Mouse (Mus musculus) liver, embryonic 14.5 days (tissue): ENCODE measurements around the gene Crim1. TPM values are rescaled to one million over a fixed set of nuclear protein-coding genes. Genes with fewer than 3 reads are reported as not detected.

Experiments used
- ATAC-seq: fragments of 200-750 bp; cut with Nextera tagmentation; 2 replicates; pipeline ENCODE4 v1.8.0; 2017; ENCODE audit warnings: moderate number of reproducible peaks, mild to moderate bottlenecking, moderate library complexity; ENCODE audit not compliant: insufficient read depth
- DNase-seq, 3 experiments: peaks; one replicate each; pipeline ENCODE4 v3.0.0-alpha.2; 2012 to 2013; ENCODE audit warnings: low read depth in 3 of 3, low spot score in 3 of 3
- H3K27ac ChIP-seq: fragments of 300-500 bp; sonication (generic); 2 replicates; pipeline ENCODE4 v1.5.1; 2014; ENCODE audit warnings: moderate library complexity, mild to moderate bottlenecking, control low read depth, inconsistent platforms
- H3K27me3 ChIP-seq: fragments of 300-500 bp; sonication (generic); 2 replicates; pipeline ENCODE4 v1.6.1; 2014; ENCODE audit warnings: mild to moderate bottlenecking, low read length, moderate library complexity; ENCODE audit not compliant: control insufficient read depth, insufficient read depth
- H3K36me3 ChIP-seq: fragments of 300-500 bp; sonication (generic); replicated peaks from 2 replicates; pipeline ENCODE4 v1.6.1; 2014; ENCODE audit warnings: low read depth; ENCODE audit not compliant: control insufficient read depth, insufficient read depth
- H3K4me1 ChIP-seq, 2 experiments: fragments of 200-500 bp in 1 of 2; fragments of 300-500 bp in 1 of 2; sonication (generic) in 1 of 2; replicated peaks; 2 replicates each; pipeline ENCODE4 v1.6.1; 2012 to 2014; ENCODE audit warnings: antibody characterized with exemption in 1 of 2, inconsistent platforms in 1 of 2, low read length in 1 of 2; ENCODE audit not compliant: control insufficient read depth in 2 of 2, insufficient read depth in 2 of 2
- H3K4me2 ChIP-seq: fragments of 300-500 bp; sonication (generic); 2 replicates; pipeline ENCODE4 v1.6.1; 2014; ENCODE audit warnings: low read depth, mild to moderate bottlenecking, control low read depth, moderate library complexity
- H3K4me3 ChIP-seq, 2 experiments: fragments of 200-500 bp in 1 of 2; fragments of 300-500 bp in 1 of 2; sonication (generic) in 1 of 2; 2 replicates each; pipeline ENCODE4 v1.5.1; 2012 to 2014; ENCODE audit warnings: low read depth in 2 of 2, low read length in 2 of 2, mild to moderate bottlenecking in 2 of 2, control low read depth in 1 of 2, inconsistent platforms in 1 of 2, moderate library complexity in 1 of 2; ENCODE audit not compliant: insufficient read depth in 1 of 2
- H3K9ac ChIP-seq: fragments of 300-500 bp; sonication (generic); replicated peaks from 2 replicates; pipeline ENCODE4 v1.6.1; 2014; ENCODE audit warnings: mild to moderate bottlenecking, control low read depth, moderate library complexity
- H3K9me3 ChIP-seq: fragments of 300-500 bp; sonication (generic); 2 replicates; pipeline ENCODE4 v1.6.1; 2016; ENCODE audit warnings: low read length, mixed read lengths; ENCODE audit not compliant: control insufficient read depth
- CTCF ChIP-seq: IDR thresholded peaks from 2 replicates; pipeline ENCODE4 v1.5.1; 2016; ENCODE audit warnings: antibody characterized with exemption, low read depth, control low read depth
- EP300 ChIP-seq: IDR thresholded peaks from 2 replicates; pipeline ENCODE4 v1.6.1; 2016; ENCODE audit warnings: antibody characterized with exemption, low read depth
- WGBS: fragments of 180-500 bp; shearing (Covaris S2); extraction: QIAGEN DNeasy Blood & Tissue Kit; methylation state at CpG from one replicate; pipeline ENCODE4 v1.1.7; 2014; ENCODE audit not compliant: insufficient replicate concordance; 5-methylcytosine and 5-hydroxymethylcytosine counted together
- polyA plus RNA-seq, 2 experiments: library from polyadenylated mRNA; depleted of rRNA in 1 of 2; stranded (reverse) in 1 of 2; unstranded in 1 of 2; fragments of >200 nt; fragmentation: Nextera tagmentation in 1 of 2; extraction: Ambion mirVana in 1 of 2; gene quantifications; 2 replicates each; pipeline versions ENCODE4 v1.2.1 to v1.2.3; 2012 to 2014

The Crim1 gene
- polyA plus RNA-seq, 2 experiments = 0.74 to 0.95 TPM

- Histone ChIP-seq H3K9ac (no peak overlapping the region), H3K4me3 (no peak overlapping the region), H3K27me3 (no peaks in the 10 kb centered on the region), H3K4me2 (no peak overlapping the region), H3K27ac (no peak overlapping the region), H3K36me3 (no peaks in the 10 kb centered on the region), H3K9me3 (no peaks in the 10 kb centered on the region), H3K4me1 (no peaks in the 10 kb centered on the region; a peak in 1 of 4 replicates)
- no peak for TF ChIP-seq EP300
- no peak for TF ChIP-seq CTCF
- ATAC-seq (no peak), DNase-seq (no peak)
- 55% methylated on average over 3 of the region's 3 CpGs for WGBS
Observed at GRCm38 (mm10) chr17:78216526-78216925, 16.5 kb downstream of the Crim1 start.

- Histone ChIP-seq H3K9me3 (no peaks in the 10 kb centered on the region), H3K4me3 (no peak overlapping the region), H3K4me1 (peaks cover 0 to 2% of the 10 kb centered on the region in 2 experiments; a peak in 1 of 4 replicates), H3K9ac (no peak overlapping the region), H3K4me2 (no peak overlapping the region), H3K36me3 (no peaks in the 10 kb centered on the region), H3K27me3 (no peaks in the 10 kb centered on the region), H3K27ac (no peak overlapping the region)
- no peak for DNase-seq
- TF ChIP-seq CTCF = no peak
- no peak for TF ChIP-seq EP300
- 58% methylated on average over 6 of the region's 6 CpGs for WGBS
- ATAC-seq = no peak
Observed at GRCm38 (mm10) chr17:78217406-78217805, 17.4 kb downstream of the Crim1 start.

GRCm38 (mm10) chr17:78218506-78219232, 18.6 kb downstream of the Crim1 start:
- no peak overlapping the region for H3K4me2 ChIP-seq

GRCm38 (mm10) chr17:78221007-78221642, 21.1 kb downstream of the Crim1 start:
- no peak for ATAC-seq
- no peak overlapping the region for H3K27ac ChIP-seq
- 61% methylated on average over 8 of the region's 8 CpGs for WGBS

More at GRCm38 (mm10) chr17:78218506-78219232, 18.6 kb downstream of the Crim1 start:
- Histone ChIP-seq H3K36me3 (no peaks in the 10 kb centered on the region), H3K9me3 (no peaks in the 10 kb centered on the region), H3K9ac (no peak overlapping the region), H3K4me3 (no peak overlapping the region), H3K27ac (no peak overlapping the region), H3K27me3 (no peaks in the 10 kb centered on the region), H3K4me1 (peaks cover 0 to 2% of the 10 kb centered on the region in 2 experiments; a peak in 1 of 4 replicates)
- no peak for DNase-seq
- no peak for ATAC-seq
- TF ChIP-seq EP300 (no peak), CTCF (no peak)
- 51% methylated on average over 10 of the region's 10 CpGs for WGBS

GRCm38 (mm10) chr17:78221860-78222259, 21.8 kb downstream of the Crim1 start:
- Histone ChIP-seq H3K4me1 (peaks cover 0 to 2% of the 10 kb centered on the region in 2 experiments; a peak in 1 of 4 replicates), H3K4me2 (no peak overlapping the region), H3K9me3 (no peaks in the 10 kb centered on the region), H3K9ac (no peak overlapping the region), H3K4me3 (no peak overlapping the region), H3K27ac (no peak overlapping the region), H3K27me3 (no peaks in the 10 kb centered on the region), H3K36me3 (no peaks in the 10 kb centered on the region)
- WGBS = 87% methylated on average over 1 of the region's 1 CpGs
- ATAC-seq (no peak), DNase-seq (no peak)
- TF ChIP-seq EP300 = no peak
- TF ChIP-seq CTCF = no peak

More at GRCm38 (mm10) chr17:78221007-78221642, 21.1 kb downstream of the Crim1 start:
- no peak for DNase-seq
- no peaks in the 10 kb centered on the region for H3K36me3 ChIP-seq
- H3K27me3 ChIP-seq = no peaks in the 10 kb centered on the region
- no peak overlapping the region for H3K9ac ChIP-seq
- H3K9me3 ChIP-seq = no peaks in the 10 kb centered on the region
- TF ChIP-seq EP300 (no peak), CTCF (no peak)
- no peak overlapping the region for H3K4me3 ChIP-seq
- H3K4me1 ChIP-seq = peaks cover 0 to 2% of the 10 kb centered on the region in 2 experiments; a peak in 1 of 4 replicates
- H3K4me2 ChIP-seq = no peak overlapping the region
